Mouse (Mus musculus): ENCODE data around the gene Syne1. TPM values are rescaled to one million over a fixed set of nuclear protein-coding genes. Genes with fewer than 3 reads are reported as not detected.

Syne1 gene
- total and polyA plus RNA-seq, 3 experiments, result 5.3 to 6.8 TPM; not detected in 1

DNA sequence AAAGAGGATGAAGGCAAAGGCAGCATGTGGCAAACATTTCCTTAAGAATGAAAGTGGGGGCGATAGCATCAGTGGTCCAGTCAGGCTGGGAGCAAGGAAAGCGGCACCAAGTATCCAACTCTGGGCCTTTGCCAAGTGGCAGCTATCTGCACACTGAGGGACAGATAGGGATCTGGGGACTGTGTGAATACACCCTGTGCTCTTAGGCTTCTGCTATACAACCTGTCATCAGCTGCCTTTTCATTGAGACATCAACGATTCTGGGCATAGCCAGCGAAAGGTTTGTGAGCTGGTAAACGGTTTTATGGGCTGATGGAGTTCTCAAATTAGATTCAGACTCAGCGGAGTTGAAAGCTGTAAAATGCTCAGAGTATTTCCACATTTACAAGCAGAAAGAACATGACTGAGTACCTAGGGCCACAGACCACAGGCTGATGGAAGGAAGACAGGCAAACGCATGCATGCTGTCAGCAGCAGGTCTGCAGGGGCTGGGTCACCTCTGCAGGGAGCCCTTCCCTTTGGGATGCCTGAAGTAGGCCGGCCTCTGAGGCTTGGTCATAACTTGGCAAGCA lies 542.4 kb downstream of the Syne1 start:
- Histone ChIP-seq H3K27me3 (ENCODE audit: control insufficient read depth in 1 of 2, insufficient read depth in 2 of 2, low read length in 2 of 2) (no peaks in the 10 kb centered on the region), H3K79me2 (ENCODE audit: control insufficient read depth, insufficient read depth, low read length, poor library complexity) (no peaks in the 10 kb centered on the region; the same call in 1 of the 2 replicates), H3K9me3 (replicated peaks; ENCODE audit: insufficient read depth, low read length) (no peaks in the 10 kb centered on the region), H3K9ac (ENCODE audit: control insufficient read depth, low read depth, low read length, poor library complexity, severe bottlenecking) (no peak overlapping the region), H3K36me3 (ENCODE audit: control insufficient read depth in 1 of 2, insufficient read depth in 2 of 2, low read length in 2 of 2) (no peaks in the 10 kb centered on the region), H3K27ac (ENCODE audit: control insufficient read depth, low read depth, low read length) (no peak overlapping the region), H3K4me3 (ENCODE audit: control insufficient read depth in 1 of 2, insufficient read depth in 1 of 2, low read depth in 2 of 2, low read length in 2 of 2) (no peak overlapping the region), H3K4me1 (ENCODE audit: control insufficient read depth in 1 of 2, insufficient read depth in 2 of 2, low read length in 2 of 2) (no peaks in the 10 kb centered on the region)
- DNase-seq (ENCODE audit: low read depth, low spot score), result no peak
- no peak for TF ChIP-seq MXI1 (IDR thresholded peaks at IDR 0.05; ENCODE audit: low read depth, low read length)
- no peak for TF ChIP-seq ZKSCAN1 (IDR thresholded peaks at IDR 0.05; ENCODE audit: low read depth, low read length)

DNA sequence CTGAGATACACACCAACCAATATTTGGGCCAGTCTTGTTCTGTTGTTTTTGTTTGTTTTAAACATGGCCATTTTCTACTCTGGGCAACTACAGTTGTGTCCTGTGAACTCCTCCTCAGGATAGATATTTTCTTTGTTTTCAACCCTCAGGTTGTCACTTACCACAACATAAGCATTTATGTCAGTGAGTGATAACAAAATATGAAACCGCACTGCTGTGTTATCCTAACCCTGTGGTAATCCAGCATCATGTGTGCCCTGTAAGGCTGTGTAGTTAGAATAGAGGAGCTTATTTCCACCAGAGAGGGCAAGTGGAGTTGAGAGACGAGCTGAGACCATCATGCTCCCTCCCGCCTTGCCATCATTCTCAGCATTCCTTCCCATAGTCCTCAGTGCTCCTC lies 554.7 kb downstream of the Syne1 start:
- no peak overlapping the region for H3K4me3 ChIP-seq (ENCODE audit: control insufficient read depth in 1 of 2, insufficient read depth in 1 of 2, low read depth in 2 of 2, low read length in 2 of 2)
- H3K27ac ChIP-seq (ENCODE audit: control insufficient read depth, low read depth, low read length), result peak overlapping the region; percentile 37
- H3K79me2 ChIP-seq (ENCODE audit: control insufficient read depth, insufficient read depth, low read length, poor library complexity), result no peaks in the 10 kb centered on the region
- peaks cover 11 to 14% of the 10 kb centered on the region in 2 experiments for H3K4me1 ChIP-seq (ENCODE audit: control insufficient read depth in 1 of 2, insufficient read depth in 2 of 2, low read length in 2 of 2)
- H3K36me3 ChIP-seq (ENCODE audit: control insufficient read depth in 1 of 2, insufficient read depth in 2 of 2, low read length in 2 of 2), result peaks cover 0 to 19% of the 10 kb centered on the region in 2 experiments; a peak in 2 of 4 replicates
- H3K9ac ChIP-seq (ENCODE audit: control insufficient read depth, low read depth, low read length, poor library complexity, severe bottlenecking), result no peak overlapping the region
- H3K27me3 ChIP-seq (ENCODE audit: control insufficient read depth in 1 of 2, insufficient read depth in 2 of 2, low read length in 2 of 2), result no peaks in the 10 kb centered on the region
- DNase-seq (ENCODE audit: low read depth, low spot score), result peak; percentile 77
- H3K9me3 ChIP-seq (replicated peaks; ENCODE audit: insufficient read depth, low read length), result no peaks in the 10 kb centered on the region
- TF ChIP-seq ETS1 (IDR thresholded peaks at IDR 0.05; ENCODE audit: low read depth, low read length) (peak; percentile 77), USF2 (IDR thresholded peaks at IDR 0.05; ENCODE audit: borderline replicate concordance in 1 of 2, insufficient read depth in 1 of 2, low read depth in 1 of 2, low read length in 2 of 2) (no peak), E2F4 (IDR thresholded peaks at IDR 0.05; ENCODE audit: borderline replicate concordance, low read depth, low read length) (no peak), ZKSCAN1 (IDR thresholded peaks at IDR 0.05; ENCODE audit: low read depth, low read length) (no peak), CTCF (IDR thresholded peaks at IDR 0.05 in 2 of 3, conservative IDR thresholded peaks at IDR 0.05 in 1 of 3; ENCODE audit: control insufficient read depth in 1 of 3, insufficient read depth in 1 of 3, low read depth in 2 of 3, low read length in 3 of 3, poor library complexity in 1 of 3, severe bottlenecking in 1 of 3) (no peak), ELF1 (IDR thresholded peaks at IDR 0.05; ENCODE audit: low read depth, low read length) (no peak), BHLHE40 (IDR thresholded peaks at IDR 0.05; ENCODE audit: borderline replicate concordance, low read depth, low read length) (0 out of 2 replicates have a peak, but pooled peaks have one; percentile 11), HCFC1 (IDR thresholded peaks at IDR 0.05; ENCODE audit: low read depth, low read length) (no peak), RCOR1 (IDR thresholded peaks at IDR 0.05; ENCODE audit: low read depth, low read length) (peak; percentile 74), TAL1 (IDR thresholded peaks at IDR 0.05; ENCODE audit: low read length) (peak; percentile 45), MYB (IDR thresholded peaks at IDR 0.05; ENCODE audit: low read depth, low read length) (no peak), ZMIZ1 (IDR thresholded peaks at IDR 0.05; ENCODE audit: low read depth, low read length) (no peak), MAX (IDR thresholded peaks at IDR 0.05; ENCODE audit: low read length) (peak; percentile 28; the same call in 1 of the 2 replicates), MXI1 (IDR thresholded peaks at IDR 0.05; ENCODE audit: low read depth, low read length) (peak; percentile 34; the same call in 1 of the 2 replicates), ZNF384 (IDR thresholded peaks at IDR 0.05; ENCODE audit: low read depth, low read length) (0 out of 2 replicates have a peak, but pooled peaks have one; percentile 15), TBP (IDR thresholded peaks at IDR 0.05; ENCODE audit: low read depth, low read length) (0 out of 2 replicates have a peak, but pooled peaks have one; percentile 14), KAT2A (conservative IDR thresholded peaks at IDR 0.05; ENCODE audit: low read depth, low read length) (no peak), CHD1 (IDR thresholded peaks at IDR 0.05; ENCODE audit: low read depth, low read length) (no peak), NELFE (IDR thresholded peaks at IDR 0.05; ENCODE audit: low read depth, low read length) (no peak), MAZ (IDR thresholded peaks at IDR 0.05; ENCODE audit: low read depth, low read length) (no peak), POLR2AphosphoS5 (IDR thresholded peaks at IDR 0.05; ENCODE audit: borderline replicate concordance, low read depth, low read length) (no peak), MEF2A (IDR thresholded peaks at IDR 0.05; ENCODE audit: extremely low read depth, insufficient replicate concordance, low read depth, low read length, poor library complexity, severe bottlenecking) (no peak), CHD2 (IDR thresholded peaks at IDR 0.05; ENCODE audit: low read length) (no peak), SMC3 (IDR thresholded peaks at IDR 0.05; ENCODE audit: low read depth, low read length) (no peak), RAD21 (IDR thresholded peaks at IDR 0.05; ENCODE audit: low read depth, low read length) (no peak), MYC (IDR thresholded peaks at IDR 0.05; ENCODE audit: low read depth, low read length) (0 out of 2 replicates have a peak, but pooled peaks have one; percentile 53), SIN3A (IDR thresholded peaks at IDR 0.05; ENCODE audit: low read length) (peak; percentile 63), TCF12 (IDR thresholded peaks at IDR 0.05; ENCODE audit: low read depth, low read length) (peak; percentile 82), GABPA (IDR thresholded peaks at IDR 0.05; ENCODE audit: low read depth, low read length) (no peak), UBTF (IDR thresholded peaks at IDR 0.05; ENCODE audit: borderline replicate concordance, insufficient read depth, low read depth, low read length) (no peak)

Data from MEL (cell line).